Comparison of ENCODE assay signal across 18 mouse cellular contexts in the genomic region with DNA sequence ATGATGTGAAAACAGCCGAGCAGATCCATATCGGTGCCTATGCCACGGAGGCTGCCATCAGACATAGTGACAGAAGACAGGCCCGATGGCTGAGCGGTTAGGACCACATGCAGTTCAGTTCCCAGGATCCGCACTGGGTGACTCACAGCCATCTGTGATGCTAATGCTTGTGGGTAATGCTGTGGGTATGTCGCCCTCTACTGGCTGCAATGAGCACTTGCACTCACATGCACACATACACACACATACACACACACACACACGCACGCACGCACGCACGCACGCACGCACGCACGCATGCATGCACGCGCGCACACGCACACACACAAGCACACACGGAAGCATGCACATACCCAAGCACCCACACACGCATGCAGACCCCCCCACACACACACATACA.
DNase-seq lines count a peak whose midpoint lies in the region; ATAC-seq lines count a peak whose summit lies in the region.
"Had no signal": no experiment of that assay in that cellular context is flagged by ENCODE, and none has a peak within 500 bp of the region (broad histone marks: within the 10 kb centered on the region; RNA-seq: fewer than 3 reads in every experiment).

No protein-coding gene starts in this region.

- no peaks in the 10 kb centered on the region for H3K9me3 ChIP-seq in forebrain, embryonic 11.5 days (ENCODE audit: control insufficient read depth, low read length)
- no peaks in the 10 kb centered on the region for H3K9me3 ChIP-seq in forebrain, embryonic 12.5 days
- H3K9me3 ChIP-seq in liver, embryonic 13.5 days (replicated peaks): peaks cover 6% of the 10 kb centered on the region; the same call in 1 of the 2 replicates
- no peaks in the 10 kb centered on the region for H3K9me3 ChIP-seq in liver, embryonic 11.5 days (ENCODE audit: control insufficient read depth, low read length)
- H3K9me3 ChIP-seq: limb, embryonic 15.5 days had no signal

- ATAC-seq in forebrain, embryonic 11.5 days (replicated peaks; ENCODE audit: low FRiP score): no peak
- no peak for ATAC-seq in forebrain, embryonic 12.5 days (ENCODE audit: low FRiP score)
- 0 out of 2 replicates have a peak, but pooled peaks have one; percentile 23 for ATAC-seq in liver, embryonic 13.5 days (ENCODE audit: low read depth)
- no peak for ATAC-seq in liver, embryonic 11.5 days (replicated peaks; ENCODE audit: low FRiP score)

- H3K9ac ChIP-seq in forebrain, embryonic 11.5 days (ENCODE audit: low read length): no peak overlapping the region
- no peak overlapping the region for H3K9ac ChIP-seq in forebrain, embryonic 12.5 days
- no peak overlapping the region for H3K9ac ChIP-seq in liver, embryonic 13.5 days
- no peak overlapping the region for H3K9ac ChIP-seq in liver, embryonic 11.5 days (ENCODE audit: low read depth, low read length)
- H3K9ac ChIP-seq: hindbrain, embryonic 14.5 days; limb, embryonic 15.5 days; midbrain, embryonic 12.5 days had no signal

- H3K4me1 ChIP-seq in forebrain, embryonic 11.5 days (replicated peaks; ENCODE audit: control insufficient read depth, insufficient read depth, low read length): no peaks in the 10 kb centered on the region
- H3K4me1 ChIP-seq in forebrain, embryonic 12.5 days: no peaks in the 10 kb centered on the region
- H3K4me1 ChIP-seq in liver, embryonic 13.5 days (replicated peaks): peaks cover 18% of the 10 kb centered on the region
- no peaks in the 10 kb centered on the region; the same call in 1 of the 2 replicates for H3K4me1 ChIP-seq in liver, embryonic 11.5 days (replicated peaks; ENCODE audit: control insufficient read depth, insufficient read depth, low read length)
- H3K4me1 ChIP-seq: limb, embryonic 15.5 days; midbrain, embryonic 12.5 days had no signal

- no peaks in the 10 kb centered on the region for H3K36me3 ChIP-seq in forebrain, embryonic 11.5 days (ENCODE audit: control insufficient read depth, insufficient read depth, low read length)
- no peaks in the 10 kb centered on the region for H3K36me3 ChIP-seq in forebrain, embryonic 12.5 days (replicated peaks)
- no peaks in the 10 kb centered on the region for H3K36me3 ChIP-seq in liver, embryonic 13.5 days
- H3K36me3 ChIP-seq in liver, embryonic 11.5 days (ENCODE audit: control insufficient read depth, insufficient read depth, low read length): no peaks in the 10 kb centered on the region
- H3K36me3 ChIP-seq: limb, embryonic 15.5 days; midbrain, embryonic 12.5 days had no signal

- H3K4me2 ChIP-seq in forebrain, embryonic 11.5 days (ENCODE audit: low read depth, low read length, severe bottlenecking): no peak overlapping the region
- H3K4me2 ChIP-seq in forebrain, embryonic 12.5 days: no peak overlapping the region
- H3K4me2 ChIP-seq in liver, embryonic 13.5 days: no peak overlapping the region
- no peak overlapping the region for H3K4me2 ChIP-seq in liver, embryonic 11.5 days
- H3K4me2 ChIP-seq: hindbrain, embryonic 14.5 days; limb, embryonic 15.5 days; midbrain, embryonic 12.5 days had no signal

- H3K4me3 ChIP-seq in forebrain, embryonic 11.5 days (ENCODE audit: low read depth, low read length): no peak overlapping the region
- no peak overlapping the region for H3K4me3 ChIP-seq in forebrain, embryonic 12.5 days (replicated peaks)
- H3K4me3 ChIP-seq in liver, embryonic 13.5 days (replicated peaks): no peak overlapping the region
- H3K4me3 ChIP-seq in liver, embryonic 11.5 days (ENCODE audit: low read depth, low read length): no peak overlapping the region
- H3K4me3 ChIP-seq: limb, embryonic 15.5 days; midbrain, embryonic 12.5 days; myocyte had no signal

- 96% methylated on average over 22 of the region's 22 CpGs for WGBS in forebrain, embryonic 11.5 days
- 96% methylated on average over 22 of the region's 22 CpGs for WGBS in forebrain, embryonic 12.5 days
- WGBS in liver, embryonic 13.5 days (ENCODE audit: insufficient replicate concordance): 87% methylated on average over 22 of the region's 22 CpGs
- WGBS in liver, embryonic 11.5 days: 95% methylated on average over 22 of the region's 22 CpGs

- DNase-seq in forebrain, embryonic 11.5 days (ENCODE audit: low spot score): peak; percentile 35
- no peak for DNase-seq in liver, embryonic 13.5 days
- DNase-seq in liver, embryonic 11.5 days (ENCODE audit: low spot score): no peak
- peak; percentile 20 for DNase-seq in 416B (ENCODE audit: low read depth)
- peak; percentile 30 for DNase-seq in ZHBTc4 (ENCODE audit: low read depth, low spot score)
- DNase-seq in gastrocnemius, postnatal 4 days (ENCODE audit: low spot score in 2 of 2): no peak
- no peak for DNase-seq in cerebellum, postnatal 4 days (ENCODE audit: low spot score in 2 of 2)
- DNase-seq: cerebellum, adult 11 months; gastrocnemius, postnatal 25 days; kidney, adult 18-20 months; kidney, postnatal 4 days; lung, postnatal 4 days had no signal

- H3K27ac ChIP-seq in forebrain, embryonic 11.5 days (ENCODE audit: low read depth, low read length): no peak overlapping the region
- H3K27ac ChIP-seq in forebrain, embryonic 12.5 days: no peak overlapping the region
- H3K27ac ChIP-seq in liver, embryonic 13.5 days: no peak overlapping the region
- no peak overlapping the region for H3K27ac ChIP-seq in liver, embryonic 11.5 days (ENCODE audit: low read depth, low read length)
- H3K27ac ChIP-seq: hindbrain, embryonic 14.5 days; limb, embryonic 15.5 days; midbrain, embryonic 12.5 days had no signal

- no peaks in the 10 kb centered on the region for H3K27me3 ChIP-seq in forebrain, embryonic 11.5 days (ENCODE audit: control insufficient read depth, insufficient read depth, low read length)
- H3K27me3 ChIP-seq in forebrain, embryonic 12.5 days: no peaks in the 10 kb centered on the region
- no peaks in the 10 kb centered on the region for H3K27me3 ChIP-seq in liver, embryonic 13.5 days
- no peaks in the 10 kb centered on the region for H3K27me3 ChIP-seq in liver, embryonic 11.5 days (replicated peaks; ENCODE audit: control insufficient read depth, insufficient read depth, low read length)
- H3K27me3 ChIP-seq: CH12.LX; limb, embryonic 15.5 days; midbrain, embryonic 12.5 days had no signal

Comparison
In these comparisons a context has a peak if more than half of its experiments do, and no peak if none do; other contexts are left out.
1. DNase-seq: peak in forebrain, embryonic 11.5 days (single experiment), 416B (single experiment) and ZHBTc4 (single experiment); none in liver, embryonic 13.5 days (single experiment), liver, embryonic 11.5 days (single experiment), gastrocnemius, postnatal 4 days (0 of 2) and cerebellum, postnatal 4 days (0 of 2).